Mouse (Mus musculus) C2C12 (cell line): Measurements from ENCODE around the gene Micall1.

ENCODE experiments used
- CTCF ChIP-seq: IDR thresholded peaks from one replicate; pipeline ENCODE4 v1.5.1; 2011; ENCODE audit not compliant: control insufficient read depth, insufficient read depth, insufficient read length
- MYOD1 ChIP-seq: IDR thresholded peaks from one replicate; pipeline ENCODE4 v1.6.1; 2011; ENCODE audit warnings: low read depth; ENCODE audit not compliant: control insufficient read depth, insufficient read length

DNA sequence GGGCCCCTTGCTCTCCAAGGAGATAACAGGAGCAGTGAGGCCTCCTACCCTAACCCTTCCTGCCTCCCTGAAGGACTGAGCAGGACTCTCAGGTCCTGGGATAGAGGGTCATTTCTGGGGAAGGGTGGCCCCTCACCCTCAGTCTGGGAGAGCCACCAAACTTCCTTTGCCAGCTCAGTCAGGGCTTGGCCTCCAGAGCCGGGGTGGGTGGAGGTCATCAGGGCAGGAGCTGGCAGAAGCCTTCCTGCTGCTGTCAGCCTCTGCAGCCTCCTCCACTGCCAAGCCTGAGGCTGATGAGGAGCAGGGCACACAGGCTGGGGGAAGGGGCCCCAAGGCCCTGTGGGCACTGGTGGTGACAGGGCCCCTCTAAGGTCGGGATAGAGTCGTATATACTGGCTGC lies 46.9 kb downstream of the Micall1 start:
- no peak for TF ChIP-seq CTCF
- TF ChIP-seq MYOD1 = no peak
